Mouse (Mus musculus) kidney, adult 2 months (tissue): ENCODE measurements around the gene Luc7l3.

ENCODE experiments used
- CTCF ChIP-seq: fragments of 200-500 bp; conservative IDR thresholded peaks from 2 replicates; pipeline ENCODE4 v1.5.1; 2011; ENCODE audit warnings: low read depth, mild to moderate bottlenecking, control low read depth, low read length, moderate library complexity, mixed read lengths; ENCODE audit not compliant: insufficient read depth, insufficient read length
- POLR2A ChIP-seq: fragments of 200-500 bp; IDR thresholded peaks from one replicate; pipeline ENCODE4 v1.6.1; 2011; ENCODE audit warnings: low read depth, low read length, control low read depth

- no peak for TF ChIP-seq CTCF
- TF ChIP-seq POLR2A = no peak
Observed at GRCm38 (mm10) chr11:94338347-94338746, 16.6 kb upstream of the Luc7l3 start.
